12 mouse cellular contexts compared by ENCODE assay signal in the genomic region with DNA sequence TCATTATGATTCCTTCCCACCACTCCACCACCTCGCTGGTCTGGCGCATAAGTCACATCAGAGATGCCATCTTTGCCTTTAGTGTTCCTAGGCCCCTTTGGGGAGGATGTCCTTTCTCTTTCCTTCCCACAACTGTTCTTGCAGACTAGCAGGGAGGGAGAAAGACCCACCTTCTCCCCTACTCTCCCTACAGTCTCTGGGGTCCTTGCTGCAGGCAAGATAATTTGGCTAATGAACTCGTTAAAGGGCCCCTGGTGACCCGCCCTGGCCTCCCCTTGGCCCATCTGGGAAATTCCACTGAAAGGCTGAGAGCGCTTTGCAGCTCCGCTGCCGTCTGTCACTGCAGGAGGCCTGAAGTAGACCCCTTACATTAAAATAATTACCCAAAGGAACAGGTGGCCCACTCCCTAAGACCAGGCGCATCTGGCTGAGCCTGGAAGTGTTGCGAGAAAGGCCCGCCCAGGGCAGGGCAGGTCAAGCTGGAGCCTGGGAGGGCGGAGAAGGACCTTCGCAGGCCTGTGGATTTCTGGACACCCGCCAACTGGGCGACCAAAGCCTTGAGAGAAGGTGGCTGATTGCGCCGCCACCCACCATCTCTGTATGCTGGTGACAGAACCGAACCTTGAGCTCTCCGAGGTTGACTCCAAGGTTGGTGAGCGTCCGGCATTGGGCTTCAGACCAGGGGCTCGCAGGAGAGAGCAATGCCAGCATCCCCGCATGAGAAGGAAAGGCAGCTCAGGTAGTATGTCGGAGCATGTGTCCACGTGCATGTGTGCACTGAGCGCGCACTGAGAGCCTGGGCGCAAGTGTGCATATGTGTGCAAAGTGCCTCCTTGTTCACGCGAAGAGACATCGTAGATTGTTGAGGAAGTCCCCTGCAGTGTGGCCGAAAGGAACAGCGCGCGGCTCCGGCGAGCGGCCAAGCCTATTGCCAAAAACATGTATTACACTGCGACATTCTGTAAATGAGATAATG. TPM values are rescaled to one million over a fixed set of nuclear protein-coding genes. Genes with fewer than 3 reads are reported as not detected.
DNase-seq lines count a peak whose midpoint lies in the region; ATAC-seq and TF ChIP-seq lines count a peak whose summit lies in the region.
"Had no signal": no experiment of that assay in that cellular context is flagged by ENCODE, and none has a peak within 500 bp of the region (broad histone marks: within the 10 kb centered on the region; RNA-seq: fewer than 3 reads in every experiment).

No protein-coding gene starts in this region.

- H3K36me3 ChIP-seq in heart, postnatal 0 days (replicated peaks; ENCODE audit: control insufficient read depth, insufficient read depth, low read length) = no peaks in the 10 kb centered on the region
- no peaks in the 10 kb centered on the region for H3K36me3 ChIP-seq in E14TG2a.4 (ENCODE audit: insufficient read depth, low read length)
- no peaks in the 10 kb centered on the region for H3K36me3 ChIP-seq in intestine, embryonic 15.5 days
- H3K36me3 ChIP-seq: liver, embryonic 12.5 days had no signal

- no peak overlapping the region for H3K9ac ChIP-seq in heart, postnatal 0 days (replicated peaks; ENCODE audit: low read depth, low read length)
- H3K9ac ChIP-seq in intestine, embryonic 15.5 days = no peak overlapping the region
- H3K9ac ChIP-seq: liver, embryonic 12.5 days had no signal

- no peak overlapping the region for H3K27ac ChIP-seq in heart, postnatal 0 days (ENCODE audit: low read depth)
- no peak overlapping the region for H3K27ac ChIP-seq in intestine, embryonic 15.5 days
- H3K27ac ChIP-seq: kidney, postnatal 0 days; liver, embryonic 12.5 days had no signal

- no peak for TF ChIP-seq CTCF in heart, postnatal 0 days (IDR thresholded peaks at IDR 0.05; ENCODE audit: low read depth)
- TF ChIP-seq CTCF in E14TG2a.4 (conservative IDR thresholded peaks at IDR 0.05; ENCODE audit: low read length) = no peak

- no peak for TF ChIP-seq EP300 in heart, postnatal 0 days (IDR thresholded peaks at IDR 0.05; ENCODE audit: low read depth)

- 0 out of 2 replicates have a peak overlapping the region, but pooled peaks have one; percentile 12 for H3K4me3 ChIP-seq in heart, postnatal 0 days (ENCODE audit: low read depth, low read length)
- H3K4me3 ChIP-seq in E14TG2a.4 (replicated peaks; ENCODE audit: low read length) = peak overlapping the region; percentile 68
- 0 out of 2 replicates have a peak overlapping the region, but pooled peaks have one; percentile 4 for H3K4me3 ChIP-seq in intestine, embryonic 15.5 days (replicated peaks)
- H3K4me3 ChIP-seq: liver, embryonic 12.5 days had no signal

- no peaks in the 10 kb centered on the region for H3K9me3 ChIP-seq in heart, postnatal 0 days (replicated peaks; ENCODE audit: control insufficient read depth, low read length)
- no peaks in the 10 kb centered on the region for H3K9me3 ChIP-seq in E14TG2a.4 (ENCODE audit: low read length)
- H3K9me3 ChIP-seq in intestine, embryonic 15.5 days = no peaks in the 10 kb centered on the region
- H3K9me3 ChIP-seq: liver, embryonic 12.5 days had no signal

- DNase-seq in heart, postnatal 0 days (ENCODE audit: low spot score) = no peak
- DNase-seq in heart, adult 18-20 months = no peak
- DNase-seq in adrenal gland, adult (ENCODE audit: inconsistent age in 2 of 2, low spot score in 1 of 2) = peak; percentile 18 to 88
- DNase-seq in layer of hippocampus, adult 11-12 months (ENCODE audit: low spot score) = no peak
- no peak for DNase-seq in gastrocnemius, postnatal 25 days
- DNase-seq in left cerebral cortex, adult 9 months (ENCODE audit: low spot score in 2 of 2) = no peak
- DNase-seq: right cerebral cortex, postnatal 4 days had no signal

- ATAC-seq in heart, postnatal 0 days (ENCODE audit: insufficient read depth, low read depth) = no peak
- peak; percentile 62 for ATAC-seq in intestine, embryonic 15.5 days
- ATAC-seq: liver, embryonic 12.5 days had no signal

- peak overlapping the region; percentile 10; the same call in 1 of the 2 replicates for H3K4me2 ChIP-seq in heart, postnatal 0 days (ENCODE audit: low read depth, low read length)
- peak overlapping the region; percentile 10 for H3K4me2 ChIP-seq in intestine, embryonic 15.5 days (replicated peaks)
- H3K4me2 ChIP-seq: liver, embryonic 12.5 days had no signal

- WGBS in heart, postnatal 0 days = 3% methylated on average over 38 of the region's 38 CpGs
- WGBS in intestine, embryonic 15.5 days = 12% methylated on average over 38 of the region's 38 CpGs

- H3K27me3 ChIP-seq in heart, postnatal 0 days (ENCODE audit: control insufficient read depth, insufficient read depth, low read length) = peaks cover 97% of the 10 kb centered on the region
- peaks cover 93% of the 10 kb centered on the region for H3K27me3 ChIP-seq in E14TG2a.4 (ENCODE audit: insufficient read depth, low read length)
- H3K27me3 ChIP-seq in intestine, embryonic 15.5 days (replicated peaks) = peaks cover 71% of the 10 kb centered on the region

- no peaks in the 10 kb centered on the region for H3K4me1 ChIP-seq in heart, postnatal 0 days (ENCODE audit: control insufficient read depth, insufficient read depth)
- H3K4me1 ChIP-seq in E14TG2a.4 (replicated peaks; ENCODE audit: low read depth, low read length) = peaks cover 35% of the 10 kb centered on the region
- H3K4me1 ChIP-seq in intestine, embryonic 15.5 days (replicated peaks) = 0 out of 2 replicates have a peak, but pooled peaks cover 2% of the 10 kb centered on the region
- H3K4me1 ChIP-seq: liver, embryonic 12.5 days had no signal

RNA-seq across cellular contexts. Expression of a gene that starts 7.0 kb away (rescaled TPM):
- total RNA-seq in heart, postnatal 0 days (2014; rRNA removed; ENCODE audit: low replicate concordance) = not detected in 2 replicates
- polyA plus RNA-seq in heart, postnatal 0 days (2015; fragmentation: Nextera tagmentation; extraction: Ambion mirVana) = not detected in 2 replicates
- not detected for total RNA-seq in heart, adult 18-20 months (2021)
- polyA plus RNA-seq in intestine, embryonic 15.5 days (2015; fragmentation: Nextera tagmentation; extraction: Ambion mirVana) = 1.4 and 1.5 TPM in 2 replicates
- total RNA-seq in gastrocnemius, postnatal 25 days (2021) = not detected
- total RNA-seq: monocyte, adult 5-6 weeks had no signal
- polyA plus RNA-seq: kidney, postnatal 0 days; liver, embryonic 12.5 days had no signal

RNA-seq across cellular contexts. Expression of a gene that starts 50.8 kb away (rescaled TPM):
- 3.0 and 19.9 TPM in 2 replicates for total RNA-seq in heart, postnatal 0 days (2014; rRNA removed; ENCODE audit: low replicate concordance)
- polyA plus RNA-seq in heart, postnatal 0 days (2015; fragmentation: Nextera tagmentation; extraction: Ambion mirVana) = 11.0 and 12.4 TPM in 2 replicates
- 10 to 100 TPM; 11.8 to 17.8 TPM for total RNA-seq in heart, adult 18-20 months (2021)
- polyA plus RNA-seq in intestine, embryonic 15.5 days (2015; fragmentation: Nextera tagmentation; extraction: Ambion mirVana) = 28.0 and 31.0 TPM in 2 replicates
- 10 to 100 TPM; 10.4 to 10.8 TPM for total RNA-seq in gastrocnemius, postnatal 25 days (2021)

Comparison
In these comparisons a context has a peak if more than half of its experiments do, and no peak if none do; other contexts are left out.
1. DNase-seq: peak in adrenal gland, adult (2 of 2); none in heart, postnatal 0 days (single experiment), heart, adult 18-20 months (0 of 2), layer of hippocampus, adult 11-12 months (single experiment), gastrocnemius, postnatal 25 days (single experiment) and left cerebral cortex, adult 9 months (0 of 2).
2. H3K4me3 ChIP-seq: peak in every context shown above with its lines; median percentile 68 in E14TG2a.4; 12 in heart, postnatal 0 days; 4 in intestine, embryonic 15.5 days.